Mouse (Mus musculus): ENCODE results near the gene Insl6.

GRCm38 (mm10) chr19:29363557-29363956 is 38.4 kb upstream of the Insl6 start:
- TF ChIP-seq CTCF (IDR thresholded peaks at IDR 0.05; ENCODE audit: borderline replicate concordance, control insufficient read depth, extremely low read depth, insufficient read depth, low read length, poor library complexity), result no peak
- no peak for TF ChIP-seq POLR2A (IDR thresholded peaks at IDR 0.05; ENCODE audit: control insufficient read depth, extremely low read depth, insufficient read depth, low read length, poor library complexity)
